Mouse (Mus musculus): ENCODE measurements around the gene Nos1ap.

DNA sequence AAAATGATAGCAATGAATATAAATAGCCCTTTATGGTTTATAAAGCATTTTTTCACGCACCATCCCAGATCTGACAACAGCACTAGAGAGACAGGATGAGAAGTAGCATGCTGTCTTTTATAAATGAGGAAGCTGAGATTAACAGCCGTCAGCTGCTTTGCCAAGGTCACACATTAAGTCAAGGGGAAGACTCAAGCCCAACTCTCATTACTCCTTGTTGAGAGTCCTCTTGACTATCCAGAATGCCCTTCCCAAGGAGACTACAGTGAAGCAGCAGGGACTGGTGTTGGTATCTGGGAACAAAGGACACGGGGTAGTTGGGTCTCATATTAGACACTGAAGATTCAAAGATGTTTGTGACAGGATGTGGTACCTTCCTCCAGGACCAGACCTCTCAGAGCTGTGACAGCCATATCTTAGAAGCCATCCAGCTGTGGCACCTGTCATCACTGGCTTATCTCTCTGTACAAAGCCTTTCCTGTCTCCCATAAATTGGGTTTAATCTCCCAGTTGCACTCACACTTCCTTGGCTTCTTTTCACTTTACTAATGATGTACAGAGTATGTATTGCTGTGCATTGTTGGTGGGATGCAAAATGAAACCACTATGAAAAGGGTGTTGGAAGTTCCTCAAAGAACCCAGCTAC, 78.9 kb downstream of the Nos1ap start:
- TF ChIP-seq CTCF (IDR thresholded peaks at IDR 0.05; ENCODE audit: extremely low read depth, insufficient read length, insufficient replicate concordance, low read depth, low read length) (no peak), POLR2A (IDR thresholded peaks at IDR 0.05; ENCODE audit: low read depth, low read length) (no peak)
